Mouse (Mus musculus) ES-E14 (cell line): ENCODE results near the gene Mgat2.
"Not testable (repeated sequence)": the region's sequence is repeated elsewhere in the genome, so short reads cannot be mapped to it uniquely, and the experiment has no call there.

Source experiments
- CHD2 ChIP-seq: IDR thresholded peaks from 2 replicates; pipeline ENCODE4 v1.6.1; 2014; ENCODE audit warnings: mild to moderate bottlenecking, low read depth, low read length, inconsistent platforms
- HCFC1 ChIP-seq: IDR thresholded peaks from 2 replicates; pipeline ENCODE4 v1.6.1; 2012; ENCODE audit warnings: low read length, inconsistent platforms, borderline replicate concordance; ENCODE audit not compliant: insufficient read depth
- MAFK ChIP-seq: IDR thresholded peaks from 2 replicates; pipeline ENCODE4 v1.6.1; 2014; ENCODE audit warnings: mild to moderate bottlenecking, low read depth, low read length, inconsistent platforms; ENCODE audit not compliant: insufficient read depth
- ZC3H11A ChIP-seq: IDR thresholded peaks from 2 replicates; pipeline ENCODE4 v1.6.1; 2012; ENCODE audit warnings: low read depth, mild to moderate bottlenecking, inconsistent platforms, low read length, borderline replicate concordance
- ZNF384 ChIP-seq: IDR thresholded peaks from 2 replicates; pipeline ENCODE4 v1.6.1; 2012; ENCODE audit warnings: low read depth, low read length, inconsistent platforms

DNA sequence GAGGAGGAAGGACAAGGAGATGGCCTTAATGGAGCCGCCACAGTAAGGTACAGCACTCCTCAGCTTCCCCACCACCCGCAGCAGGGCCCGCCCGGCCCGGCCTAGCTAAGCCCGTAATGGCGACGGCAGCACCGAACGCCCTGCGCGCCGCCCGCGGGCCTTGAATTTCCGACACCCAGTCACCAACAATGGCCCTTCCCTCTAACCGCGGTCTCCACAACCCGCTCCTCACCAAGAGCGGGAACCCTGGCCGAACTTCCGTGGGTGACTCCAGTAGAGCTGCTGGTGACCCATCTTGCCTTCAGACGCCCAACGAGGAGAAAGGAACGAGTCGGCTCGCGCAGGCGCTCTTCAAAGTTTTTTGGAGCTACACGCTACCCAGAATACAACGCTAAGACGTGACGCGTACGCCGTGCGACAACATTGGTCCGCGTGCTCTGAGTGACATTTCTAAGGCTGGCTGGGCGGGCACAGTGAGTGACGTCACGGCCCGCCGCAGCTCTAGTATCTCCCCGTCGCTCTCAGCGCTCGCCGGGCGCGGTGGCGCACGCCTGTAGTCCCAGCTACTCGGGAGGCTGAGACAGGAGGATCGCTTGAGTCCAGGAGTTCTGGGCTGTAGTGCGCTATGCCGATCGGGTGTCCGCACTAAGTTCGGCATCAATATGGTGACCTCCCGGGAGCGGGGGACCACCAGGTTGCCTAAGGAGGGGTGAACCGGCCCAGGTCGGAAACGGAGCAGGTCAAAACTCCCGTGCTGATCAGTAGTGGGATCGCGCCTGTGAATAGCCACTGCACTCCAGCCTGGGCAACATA is 25.0 kb upstream of the Mgat2 start, which contains the start of gene Rps29:
- TF ChIP-seq HCFC1 (peak; percentile 61; the same call in 1 of the 2 replicates), MAFK (peak; percentile 26; the same call in 1 of the 2 replicates)
- TF ChIP-seq CHD2, ZNF384, ZC3H11A: not testable (repeated sequence)
